Mouse (Mus musculus) CD4-positive, CD25-positive, alpha-beta regulatory T cell, adult 2 months (primary cell): ENCODE results near the gene Enpp3.

Experiments used
- DNase-seq: peaks from one replicate; pipeline ENCODE4 v3.0.0-alpha.2; 2012; ENCODE audit warnings: low read depth, low spot score

Enpp3 gene

DNA sequence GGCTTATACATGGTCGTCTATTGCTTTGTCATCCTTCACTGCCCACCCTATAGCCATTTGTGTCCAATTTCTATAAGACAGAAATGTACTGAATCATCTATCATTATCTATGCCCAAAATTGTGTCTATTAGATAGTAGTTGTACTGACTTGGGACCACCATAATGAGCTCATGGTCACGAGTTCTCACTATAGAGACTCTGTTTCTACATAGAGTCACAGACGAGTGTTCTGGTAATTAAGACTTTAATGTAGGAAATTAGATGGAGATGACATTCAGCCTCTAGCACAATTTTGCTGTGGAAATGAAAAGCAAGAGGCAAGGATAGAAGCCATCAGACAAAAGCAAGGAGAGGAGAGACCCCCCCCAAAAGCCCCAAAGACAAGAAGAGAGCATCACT lies 78.0 kb downstream of the Enpp3 start:
- no peak for DNase-seq

DNA sequence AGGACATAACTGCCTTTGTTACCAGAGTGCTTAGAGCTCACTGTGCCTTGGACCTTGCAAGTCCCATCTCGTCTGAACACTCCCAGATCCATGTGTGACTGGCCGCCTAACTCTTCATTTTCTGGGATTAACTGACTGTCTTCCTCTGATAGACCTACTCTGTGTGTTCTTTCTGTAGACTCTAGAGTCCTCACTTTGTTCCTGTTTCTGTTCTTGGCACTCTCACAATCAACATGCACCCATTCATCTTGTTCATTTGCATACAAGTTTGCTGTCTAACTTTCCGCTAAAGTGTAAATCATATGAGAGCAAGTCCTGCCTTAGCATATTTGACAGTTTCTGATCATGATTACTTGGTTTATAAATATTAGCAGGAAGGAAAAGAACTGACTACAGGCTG lies 79.4 kb downstream of the Enpp3 start:
- DNase-seq: no peak

DNA sequence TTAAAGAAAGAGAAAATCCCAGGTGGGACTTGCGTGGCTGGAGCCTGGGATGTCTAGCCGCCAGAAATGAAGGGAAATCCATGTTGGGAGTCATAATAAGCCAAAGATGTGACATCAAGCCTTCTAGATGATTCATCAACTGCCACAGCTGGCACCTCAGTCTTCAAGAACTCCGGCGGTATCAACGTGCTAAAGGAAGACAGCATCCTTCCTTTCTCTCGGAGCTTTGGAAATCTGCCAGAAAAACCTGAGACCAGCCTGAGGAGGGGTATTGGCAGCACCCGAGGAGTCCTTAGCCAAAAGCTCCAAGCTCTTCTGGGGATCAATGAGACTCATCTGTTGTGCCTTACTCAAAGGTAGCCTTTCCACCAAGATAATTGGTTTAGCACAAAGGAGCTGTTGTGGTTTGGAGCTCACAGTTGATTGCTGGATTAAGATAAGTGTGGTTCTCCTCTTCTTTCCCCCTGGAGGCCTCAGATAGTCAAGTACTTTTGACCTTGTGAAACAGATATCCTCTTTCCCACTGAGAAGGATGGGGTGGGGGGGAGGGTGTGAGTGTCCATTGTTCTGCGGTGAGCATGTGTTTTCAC lies 84.2 kb downstream of the Enpp3 start:
- DNase-seq: no peak

DNA sequence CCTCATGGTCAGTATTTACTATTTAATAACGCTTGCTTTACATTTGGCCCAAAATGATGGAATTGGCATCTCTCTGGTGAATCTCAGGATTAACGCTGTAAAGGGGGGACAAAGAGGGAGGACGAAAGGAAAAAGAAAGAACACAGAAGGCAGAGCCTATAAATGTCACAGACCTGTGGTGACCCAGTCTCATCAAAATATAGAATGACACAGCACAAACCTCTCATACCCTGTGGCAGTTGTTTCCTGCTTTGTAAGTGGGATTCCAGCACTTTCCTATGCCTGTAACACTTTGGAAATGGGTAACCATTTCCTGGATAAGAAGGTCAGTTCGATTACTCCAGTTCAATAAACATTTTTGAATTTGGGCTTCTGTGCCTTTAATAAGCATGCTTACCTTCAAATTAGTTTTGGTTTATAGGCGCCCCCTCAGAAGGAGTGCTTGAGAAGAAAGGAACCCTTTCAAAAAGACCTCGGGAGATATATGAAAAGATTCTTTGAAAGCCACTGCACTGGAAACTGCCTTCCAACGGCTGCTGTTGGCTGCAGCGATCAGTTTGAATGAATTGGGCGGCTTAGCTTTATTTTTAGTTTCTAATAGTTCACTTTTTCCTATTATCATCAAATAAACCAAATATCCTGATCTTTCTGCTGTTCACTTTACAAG lies 87.6 kb downstream of the Enpp3 start:
- peak; percentile 8 for DNase-seq

DNA sequence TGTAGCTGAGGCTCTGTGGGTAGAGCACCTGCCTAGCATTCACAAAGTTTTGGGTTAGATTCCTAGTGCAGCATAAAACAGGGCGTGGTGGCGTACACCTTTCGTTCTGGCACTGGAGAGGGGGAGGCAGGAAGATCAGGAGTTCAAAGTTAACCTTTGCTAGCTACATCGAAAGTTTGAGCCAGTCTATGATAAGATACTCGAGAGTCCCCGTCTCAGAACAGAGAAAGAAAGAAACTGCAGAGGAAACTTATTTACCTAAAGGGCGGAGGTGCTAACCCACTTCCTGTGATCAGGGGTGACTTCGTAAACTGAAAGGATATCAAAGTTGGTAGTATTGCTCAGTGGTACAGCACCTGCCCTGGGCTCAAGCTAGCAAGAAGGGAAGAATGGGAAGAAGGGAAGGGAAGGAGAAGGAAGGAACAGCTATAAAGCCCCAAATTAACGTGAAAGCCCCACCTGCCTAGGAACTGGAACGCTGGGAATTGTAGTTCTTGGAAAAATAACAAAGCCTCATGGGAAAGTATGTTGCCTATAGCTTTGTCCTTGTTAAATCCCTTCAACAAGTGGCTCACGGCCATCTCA lies 88.3 kb downstream of the Enpp3 start:
- DNase-seq: peak; percentile 83

DNA sequence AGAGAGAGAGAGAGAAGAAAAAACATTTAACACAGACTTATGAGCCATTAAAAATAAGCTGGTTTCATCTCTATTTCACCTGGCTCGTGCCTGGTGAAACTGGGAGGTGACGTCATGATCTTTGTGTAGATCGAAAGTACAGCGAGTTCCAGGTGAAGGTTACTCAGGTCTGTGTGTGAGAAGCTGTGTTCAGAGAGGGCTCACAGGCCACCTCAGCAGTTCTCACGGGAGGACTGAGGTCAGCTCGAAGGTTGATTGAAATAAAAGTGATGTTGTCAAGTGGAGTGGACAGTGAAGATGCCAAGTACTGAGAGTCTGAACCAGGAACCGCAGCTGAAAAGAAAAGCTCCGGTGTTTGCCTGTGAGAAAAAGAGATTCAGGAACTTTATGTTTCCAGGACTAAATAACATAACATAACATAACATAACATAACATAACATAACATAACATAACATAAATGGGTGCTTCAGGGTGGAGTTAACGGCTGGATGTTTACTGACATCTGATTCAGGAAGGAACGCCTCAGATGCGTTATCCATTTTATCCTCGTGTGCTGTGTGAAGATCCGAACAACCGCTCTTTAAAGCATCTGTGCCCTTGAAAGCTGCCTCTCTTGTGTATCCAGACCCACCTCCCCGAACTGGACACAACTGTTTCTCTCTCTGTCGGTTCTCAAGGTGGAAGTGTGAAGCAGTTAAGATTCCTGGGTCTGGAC lies 88.9 kb downstream of the Enpp3 start:
- peak; percentile 84 for DNase-seq

DNA sequence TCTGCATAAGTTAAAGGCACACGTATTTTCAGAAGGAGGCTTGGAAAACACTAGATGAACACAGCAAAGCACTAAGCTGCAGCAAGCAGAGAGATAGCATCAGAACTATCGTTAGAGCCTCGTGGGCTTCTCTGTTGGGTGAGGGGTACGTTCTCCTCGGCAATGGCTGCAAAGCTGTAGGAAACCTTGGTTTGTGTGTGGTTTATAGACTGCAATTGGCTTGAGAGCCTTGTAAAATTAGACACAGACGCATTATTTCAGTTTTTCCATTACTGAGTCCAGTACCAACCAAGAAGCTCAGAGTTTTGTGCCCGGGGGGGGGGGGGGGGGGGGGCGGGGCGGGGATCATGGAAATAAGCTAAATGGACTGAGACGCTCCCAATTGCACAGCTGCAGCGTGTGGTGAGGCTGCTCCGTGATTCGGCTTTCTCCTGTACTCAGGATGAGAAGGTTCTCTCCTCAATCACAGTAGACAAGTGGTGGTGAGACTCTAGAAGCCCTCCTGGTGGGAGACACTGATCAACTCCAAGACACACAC lies 99.6 kb downstream of the Enpp3 start:
- no peak for DNase-seq

DNA sequence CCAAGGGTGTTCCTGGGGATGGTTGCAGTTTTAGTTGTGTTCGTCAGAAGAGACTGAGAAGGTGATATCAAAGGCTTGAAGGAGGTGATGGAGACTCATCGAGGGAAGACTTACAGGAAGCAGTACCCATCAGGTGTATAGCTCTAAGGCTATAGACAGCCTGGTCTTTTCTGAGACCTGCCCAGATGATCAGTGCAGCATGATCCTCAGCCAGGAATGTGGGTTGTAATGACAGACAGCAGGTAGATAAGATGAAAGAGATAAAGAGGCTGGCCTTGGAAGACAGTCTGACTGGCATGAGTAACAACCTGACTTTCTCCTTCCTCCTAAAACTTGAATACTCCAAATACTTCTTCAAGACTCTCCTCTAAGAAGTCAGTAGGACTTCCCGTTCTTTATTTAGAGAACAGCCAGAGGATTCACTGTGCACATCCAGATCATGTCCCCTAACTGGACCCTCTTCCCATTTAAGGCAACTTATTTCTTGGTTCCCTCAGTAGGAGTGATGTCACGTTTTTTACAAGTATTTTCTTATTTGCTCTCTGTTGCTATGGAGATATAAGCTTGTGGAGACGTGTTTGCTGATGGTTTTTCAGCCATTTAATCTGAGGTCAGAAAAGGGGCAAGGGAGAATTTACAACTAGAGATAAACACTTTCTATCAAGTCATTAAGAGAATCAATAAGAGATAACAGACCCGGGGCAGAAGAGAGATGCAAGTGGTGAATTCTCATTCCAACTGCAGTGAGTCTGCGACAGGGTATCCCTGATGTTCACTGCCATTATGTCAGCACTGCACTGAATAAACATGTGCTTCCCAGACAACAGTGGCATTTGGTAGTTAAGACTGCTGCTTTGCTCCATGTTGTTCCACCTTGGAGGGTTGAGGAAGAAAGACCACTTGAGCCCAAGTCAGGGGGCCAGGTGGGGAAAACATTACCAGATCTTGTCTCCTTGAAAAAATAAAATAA lies 101.1 kb downstream of the Enpp3 start:
- DNase-seq: no peak

DNA sequence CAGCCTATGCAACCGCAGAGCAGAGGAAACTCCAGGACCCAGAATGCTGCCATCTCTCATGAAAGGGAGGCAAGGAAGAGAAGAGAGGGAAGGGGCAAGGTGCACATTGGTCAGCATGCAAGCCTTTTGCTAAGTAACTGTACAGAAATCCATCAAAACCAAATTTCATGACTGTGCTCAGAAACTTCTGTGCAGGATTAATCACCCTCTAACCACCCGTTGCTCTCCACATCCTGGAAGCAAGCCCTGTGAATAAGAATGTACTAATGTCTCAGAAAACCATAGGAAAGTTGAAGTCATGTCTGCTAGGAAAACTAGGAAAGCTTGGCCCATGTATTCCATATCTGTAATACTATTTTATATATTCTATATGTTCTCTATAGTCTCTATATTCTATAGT lies 103.5 kb downstream of the Enpp3 start:
- no peak for DNase-seq

DNA sequence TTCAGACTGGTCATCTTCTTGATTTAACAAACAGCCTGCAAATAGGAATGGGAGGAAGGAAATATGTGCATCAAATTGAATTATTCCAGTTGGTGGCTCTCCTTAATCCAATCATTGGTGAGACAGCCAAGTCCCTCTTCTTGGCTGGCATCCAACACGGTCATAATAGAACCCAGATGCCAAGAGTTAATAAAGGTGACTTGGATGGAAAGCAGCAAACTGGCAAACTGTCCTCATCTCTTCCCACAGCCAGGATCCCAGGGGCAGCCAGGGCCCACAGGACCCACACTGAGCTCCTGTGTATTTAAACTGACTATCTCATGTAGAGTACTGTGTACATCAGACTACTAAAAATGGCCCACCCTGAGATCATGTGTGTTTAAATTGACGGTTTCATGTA lies 104.2 kb downstream of the Enpp3 start:
- DNase-seq: no peak

DNA sequence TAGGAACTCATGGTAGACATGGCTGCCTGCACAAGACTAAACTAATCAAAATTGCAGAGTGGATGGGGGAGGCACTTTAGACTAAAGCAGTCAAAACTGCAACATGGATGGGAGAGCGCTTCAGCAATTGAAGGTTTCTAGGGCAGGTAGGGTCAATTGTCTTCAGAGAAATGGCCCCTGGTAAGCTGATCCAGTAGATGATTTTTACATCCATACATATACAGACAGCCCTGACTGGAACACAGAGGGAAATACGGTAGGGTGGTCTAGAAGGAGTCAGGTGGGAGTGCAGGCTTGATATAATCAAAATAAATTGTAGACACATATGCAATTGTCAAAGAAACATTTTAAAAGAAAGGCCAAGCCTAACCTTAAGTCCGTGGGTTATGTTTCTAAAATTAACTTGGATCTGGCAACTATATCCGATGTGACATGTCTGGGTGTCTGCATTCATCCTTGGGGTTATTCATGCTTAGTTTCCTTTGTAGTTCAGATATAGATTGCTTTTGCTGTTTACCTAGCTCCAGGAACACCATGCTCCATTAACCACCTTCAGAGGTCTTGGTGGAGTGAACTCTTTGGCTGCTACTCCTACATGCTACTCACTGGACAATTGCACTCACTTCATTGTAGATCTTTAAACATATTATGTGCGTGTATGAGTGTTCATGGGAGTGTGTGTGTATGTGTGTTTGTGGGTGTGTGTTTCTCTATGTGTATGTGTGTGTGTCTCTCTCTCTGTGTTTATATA lies 107.4 kb downstream of the Enpp3 start:
- DNase-seq: no peak

DNA sequence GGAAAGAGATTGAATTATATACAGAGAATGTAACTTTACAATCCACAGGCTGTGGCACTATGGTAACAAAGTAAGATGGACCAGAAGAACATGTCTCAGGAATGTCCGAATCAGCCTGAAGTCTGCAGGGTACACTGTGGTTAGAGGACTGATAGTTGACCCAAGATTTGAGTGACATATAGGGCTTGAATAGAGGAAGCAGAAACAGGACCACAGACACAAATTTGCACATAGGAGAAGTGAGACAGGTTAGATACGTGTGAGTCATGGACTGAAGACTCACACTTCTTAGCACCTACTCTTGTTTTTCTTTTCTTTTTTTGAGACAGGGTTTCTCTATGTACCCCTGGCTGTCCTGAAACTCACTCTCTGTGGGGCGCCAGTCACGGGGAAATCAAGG lies 115.1 kb downstream of the Enpp3 start:
- no peak for DNase-seq

DNA sequence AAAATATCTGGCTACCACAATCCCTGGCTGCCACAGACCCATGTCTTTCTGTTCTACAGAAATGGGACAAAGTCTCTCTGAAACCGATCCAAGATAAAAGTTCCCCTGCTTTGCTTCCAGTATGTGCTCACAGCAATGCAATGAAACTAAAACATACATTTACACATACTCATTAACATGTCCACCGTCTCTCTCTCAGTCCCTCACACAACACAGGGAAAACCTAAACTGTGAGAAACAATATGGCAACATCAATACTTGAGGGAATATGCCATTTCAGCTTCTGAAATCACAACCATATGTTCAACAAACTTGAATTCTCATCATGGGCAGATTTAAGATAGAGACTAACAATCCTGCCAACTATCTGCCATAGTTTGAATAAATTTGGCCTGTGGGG lies 117.4 kb downstream of the Enpp3 start:
- DNase-seq: no peak
